Mouse (Mus musculus): ENCODE measurements around the gene Atp2b4. TPM values are rescaled to one million over a fixed set of nuclear protein-coding genes. Genes with fewer than 3 reads are reported as not detected.

Gene Atp2b4
- polyA plus RNA-seq, 1 experiment from 2014 or later, result 10.3 TPM

- Histone ChIP-seq H3K4me2 (ENCODE audit: low read depth, low read length) (no peak overlapping the region), H3K9ac (ENCODE audit: low read length) (no peak overlapping the region), H3K9me3 (replicated peaks; ENCODE audit: control insufficient read depth, low read length) (no peaks in the 10 kb centered on the region), H3K27me3 (ENCODE audit: control insufficient read depth, insufficient read depth, low read length) (no peaks in the 10 kb centered on the region), H3K4me1 (ENCODE audit: control insufficient read depth, insufficient read depth, low read length) (no peaks in the 10 kb centered on the region), H3K36me3 (ENCODE audit: control insufficient read depth, insufficient read depth) (no peaks in the 10 kb centered on the region; the same call in 1 of the 2 replicates), H3K4me3 (ENCODE audit: low read length) (no peak overlapping the region), H3K27ac (ENCODE audit: low read length) (no peak overlapping the region)
- ATAC-seq (replicated peaks; ENCODE audit: extremely low read depth, insufficient read depth, low FRiP score), result no peak
- WGBS, result 88% methylated on average over 8 of the region's 8 CpGs
Observed at GRCm38 (mm10) chr1:133718786-133719185, 82.1 kb downstream of the Atp2b4 start.

- Histone ChIP-seq H3K36me3 (ENCODE audit: control insufficient read depth, insufficient read depth) (no peaks in the 10 kb centered on the region; the same call in 1 of the 2 replicates), H3K27me3 (ENCODE audit: control insufficient read depth, insufficient read depth, low read length) (no peaks in the 10 kb centered on the region), H3K4me2 (ENCODE audit: low read depth, low read length) (no peak overlapping the region), H3K9ac (ENCODE audit: low read length) (no peak overlapping the region), H3K27ac (ENCODE audit: low read length) (no peak overlapping the region), H3K4me1 (ENCODE audit: control insufficient read depth, insufficient read depth, low read length) (no peaks in the 10 kb centered on the region), H3K9me3 (replicated peaks; ENCODE audit: control insufficient read depth, low read length) (no peaks in the 10 kb centered on the region), H3K4me3 (ENCODE audit: low read length) (no peak overlapping the region)
- WGBS, result 48% methylated on average over 3 of the region's 3 CpGs
- ATAC-seq (replicated peaks; ENCODE audit: extremely low read depth, insufficient read depth, low FRiP score), result no peak
Observed at GRCm38 (mm10) chr1:133718296-133718695, 82.5 kb downstream of the Atp2b4 start.

- H3K4me3 ChIP-seq (ENCODE audit: low read length), result no peak overlapping the region
- no peak overlapping the region for H3K27ac ChIP-seq (ENCODE audit: low read length)
- WGBS, result 21% methylated on average over 7 of the region's 7 CpGs
- no peak overlapping the region for H3K4me2 ChIP-seq (ENCODE audit: low read depth, low read length)
- no peaks in the 10 kb centered on the region for H3K9me3 ChIP-seq (replicated peaks; ENCODE audit: control insufficient read depth, low read length)
- no peak for ATAC-seq (replicated peaks; ENCODE audit: extremely low read depth, insufficient read depth, low FRiP score)
- no peaks in the 10 kb centered on the region for H3K27me3 ChIP-seq (ENCODE audit: control insufficient read depth, insufficient read depth, low read length)
- H3K36me3 ChIP-seq (ENCODE audit: control insufficient read depth, insufficient read depth), result no peaks in the 10 kb centered on the region; the same call in 1 of the 2 replicates
- H3K9ac ChIP-seq (ENCODE audit: low read length), result no peak overlapping the region
- no peaks in the 10 kb centered on the region for H3K4me1 ChIP-seq (ENCODE audit: control insufficient read depth, insufficient read depth, low read length)
Observed at GRCm38 (mm10) chr1:133716464-133716863, 84.4 kb downstream of the Atp2b4 start.

- no peak for ATAC-seq (replicated peaks; ENCODE audit: extremely low read depth, insufficient read depth, low FRiP score)
- no peak overlapping the region for H3K9ac ChIP-seq (ENCODE audit: low read length)
- no peaks in the 10 kb centered on the region for H3K4me1 ChIP-seq (ENCODE audit: control insufficient read depth, insufficient read depth, low read length)
- H3K27ac ChIP-seq (ENCODE audit: low read length), result no peak overlapping the region
- no peaks in the 10 kb centered on the region; the same call in 1 of the 2 replicates for H3K36me3 ChIP-seq (ENCODE audit: control insufficient read depth, insufficient read depth)
- H3K9me3 ChIP-seq (replicated peaks; ENCODE audit: control insufficient read depth, low read length), result no peaks in the 10 kb centered on the region
- 47% methylated on average over 1 of the region's 1 CpGs for WGBS
- H3K4me2 ChIP-seq (ENCODE audit: low read depth, low read length), result no peak overlapping the region
- no peaks in the 10 kb centered on the region for H3K27me3 ChIP-seq (ENCODE audit: control insufficient read depth, insufficient read depth, low read length)
- H3K4me3 ChIP-seq (ENCODE audit: low read length), result no peak overlapping the region
Observed at GRCm38 (mm10) chr1:133715191-133715590, 85.7 kb downstream of the Atp2b4 start.

- no peaks in the 10 kb centered on the region for H3K9me3 ChIP-seq (replicated peaks; ENCODE audit: control insufficient read depth, low read length)
- no peak overlapping the region for H3K4me2 ChIP-seq (ENCODE audit: low read depth, low read length)
- H3K27ac ChIP-seq (ENCODE audit: low read length), result no peak overlapping the region
- H3K27me3 ChIP-seq (ENCODE audit: control insufficient read depth, insufficient read depth, low read length), result no peaks in the 10 kb centered on the region
- no peaks in the 10 kb centered on the region for H3K36me3 ChIP-seq (ENCODE audit: control insufficient read depth, insufficient read depth)
- H3K4me1 ChIP-seq (ENCODE audit: control insufficient read depth, insufficient read depth, low read length), result no peaks in the 10 kb centered on the region
- no peak for ATAC-seq (replicated peaks; ENCODE audit: extremely low read depth, insufficient read depth, low FRiP score)
- H3K9ac ChIP-seq (ENCODE audit: low read length), result no peak overlapping the region
- 52% methylated on average over 2 of the region's 2 CpGs for WGBS
- H3K4me3 ChIP-seq (ENCODE audit: low read length), result no peak overlapping the region
Observed at GRCm38 (mm10) chr1:133713009-133713370, 87.9 kb downstream of the Atp2b4 start.

GRCm38 (mm10) chr1:133712288-133713008 is 88.4 kb downstream of the Atp2b4 start:
- H3K27ac ChIP-seq (ENCODE audit: low read length), result no peak overlapping the region
- H3K4me2 ChIP-seq (ENCODE audit: low read depth, low read length), result no peak overlapping the region
- WGBS, result 65% methylated on average over 12 of the region's 12 CpGs
- no peak for ATAC-seq (replicated peaks; ENCODE audit: extremely low read depth, insufficient read depth, low FRiP score)
- no peak overlapping the region for H3K4me3 ChIP-seq (ENCODE audit: low read length)
- H3K4me1 ChIP-seq (ENCODE audit: control insufficient read depth, insufficient read depth, low read length), result no peaks in the 10 kb centered on the region
- no peaks in the 10 kb centered on the region for H3K27me3 ChIP-seq (ENCODE audit: control insufficient read depth, insufficient read depth, low read length)
- no peak overlapping the region for H3K9ac ChIP-seq (ENCODE audit: low read length)
- no peaks in the 10 kb centered on the region for H3K9me3 ChIP-seq (replicated peaks; ENCODE audit: control insufficient read depth, low read length)
- peaks cover 1% of the 10 kb centered on the region; the same call in 1 of the 2 replicates for H3K36me3 ChIP-seq (ENCODE audit: control insufficient read depth, insufficient read depth)

- H3K9ac ChIP-seq (ENCODE audit: low read length), result no peak overlapping the region
- ATAC-seq (replicated peaks; ENCODE audit: extremely low read depth, insufficient read depth, low FRiP score), result no peak
- H3K27ac ChIP-seq (ENCODE audit: low read length), result no peak overlapping the region
- H3K9me3 ChIP-seq (replicated peaks; ENCODE audit: control insufficient read depth, low read length), result no peaks in the 10 kb centered on the region
- peaks cover 2% of the 10 kb centered on the region for H3K36me3 ChIP-seq (ENCODE audit: control insufficient read depth, insufficient read depth)
- H3K4me1 ChIP-seq (ENCODE audit: control insufficient read depth, insufficient read depth, low read length), result no peaks in the 10 kb centered on the region
- H3K4me2 ChIP-seq (ENCODE audit: low read depth, low read length), result no peak overlapping the region
- WGBS, result 74% methylated on average over 6 of the region's 6 CpGs
- H3K4me3 ChIP-seq (ENCODE audit: low read length), result no peak overlapping the region
- no peaks in the 10 kb centered on the region for H3K27me3 ChIP-seq (ENCODE audit: control insufficient read depth, insufficient read depth, low read length)
Observed at GRCm38 (mm10) chr1:133711376-133711775, 89.5 kb downstream of the Atp2b4 start.

- Histone ChIP-seq H3K36me3 (ENCODE audit: control insufficient read depth, insufficient read depth) (peaks cover 2% of the 10 kb centered on the region), H3K9ac (ENCODE audit: low read length) (no peak overlapping the region), H3K4me1 (ENCODE audit: control insufficient read depth, insufficient read depth, low read length) (no peaks in the 10 kb centered on the region), H3K4me2 (ENCODE audit: low read depth, low read length) (no peak overlapping the region), H3K9me3 (replicated peaks; ENCODE audit: control insufficient read depth, low read length) (no peaks in the 10 kb centered on the region), H3K4me3 (ENCODE audit: low read length) (no peak overlapping the region), H3K27ac (ENCODE audit: low read length) (no peak overlapping the region), H3K27me3 (ENCODE audit: control insufficient read depth, insufficient read depth, low read length) (no peaks in the 10 kb centered on the region)
- no peak for ATAC-seq (replicated peaks; ENCODE audit: extremely low read depth, insufficient read depth, low FRiP score)
- WGBS, result 63% methylated on average over 6 of the region's 6 CpGs
Observed at GRCm38 (mm10) chr1:133710895-133711294, 89.9 kb downstream of the Atp2b4 start.

GRCm38 (mm10) chr1:133709292-133709691 is 91.5 kb downstream of the Atp2b4 start:
- H3K36me3 ChIP-seq (ENCODE audit: control insufficient read depth, insufficient read depth), result peaks cover 2% of the 10 kb centered on the region

More at GRCm38 (mm10) chr1:133709292-133709691, 91.5 kb downstream of the Atp2b4 start:
- H3K4me1 ChIP-seq (ENCODE audit: control insufficient read depth, insufficient read depth, low read length), result no peaks in the 10 kb centered on the region
- 76% methylated on average over 3 of the region's 3 CpGs for WGBS
- no peak overlapping the region for H3K9ac ChIP-seq (ENCODE audit: low read length)
- no peaks in the 10 kb centered on the region for H3K9me3 ChIP-seq (replicated peaks; ENCODE audit: control insufficient read depth, low read length)
- H3K27me3 ChIP-seq (ENCODE audit: control insufficient read depth, insufficient read depth, low read length), result no peaks in the 10 kb centered on the region
- no peak overlapping the region for H3K4me3 ChIP-seq (ENCODE audit: low read length)
- H3K27ac ChIP-seq (ENCODE audit: low read length), result no peak overlapping the region
- no peak overlapping the region for H3K4me2 ChIP-seq (ENCODE audit: low read depth, low read length)
- no peak for ATAC-seq (replicated peaks; ENCODE audit: extremely low read depth, insufficient read depth, low FRiP score)

All from heart, embryonic 16.5 days (tissue).